Mouse (Mus musculus) stomach, postnatal 0 days (tissue): Measurements from ENCODE around the gene Sptbn4. TPM values are rescaled to one million over a fixed set of nuclear protein-coding genes. Genes with fewer than 3 reads are reported as not detected.

Experiments
- ATAC-seq: fragments of 200-750 bp; cut with Nextera tagmentation; 2 replicates; pipeline ENCODE4 v1.8.0; 2017; ENCODE audit not compliant: low FRiP score, low TSS enrichment
- DNase-seq: peaks from one replicate; pipeline ENCODE4 v3.0.0-alpha.2; 2016; ENCODE audit warnings: low spot score
- H3K27ac ChIP-seq: fragments of 300-500 bp; sonication (generic); replicated peaks from 2 replicates; pipeline ENCODE4 v1.5.1; 2014; ENCODE audit warnings: mild to moderate bottlenecking, control low read depth
- H3K27me3 ChIP-seq: fragments of 300-500 bp; sonication (generic); 2 replicates; pipeline ENCODE4 v1.6.1; 2014; ENCODE audit warnings: low read length; ENCODE audit not compliant: control insufficient read depth, insufficient read depth
- H3K36me3 ChIP-seq: fragments of 300-500 bp; sonication (generic); 2 replicates; pipeline ENCODE4 v1.6.1; 2014; ENCODE audit warnings: low read length, mixed read lengths; ENCODE audit not compliant: control insufficient read depth, insufficient read depth
- H3K4me1 ChIP-seq: fragments of 300-500 bp; sonication (generic); replicated peaks from 2 replicates; pipeline ENCODE4 v1.6.1; 2014; ENCODE audit warnings: antibody characterized with exemption; ENCODE audit not compliant: control insufficient read depth, insufficient read depth
- H3K4me2 ChIP-seq: fragments of 300-500 bp; sonication (generic); replicated peaks from 2 replicates; pipeline ENCODE4 v1.6.1; 2014; ENCODE audit warnings: low read depth, mild to moderate bottlenecking, control low read depth, moderate library complexity
- H3K4me3 ChIP-seq: fragments of 300-500 bp; sonication (generic); 2 replicates; pipeline ENCODE4 v1.5.1; 2014; ENCODE audit warnings: low read depth, low read length, control low read depth
- H3K9ac ChIP-seq: fragments of 300-500 bp; sonication (generic); 2 replicates; pipeline ENCODE4 v1.6.1; 2014; ENCODE audit warnings: mild to moderate bottlenecking, low read length, control low read depth, mixed read lengths
- H3K9me3 ChIP-seq: fragments of 300-500 bp; sonication (generic); 2 replicates; pipeline ENCODE4 v1.6.1; 2016; ENCODE audit warnings: low read length; ENCODE audit not compliant: control insufficient read depth
- CTCF ChIP-seq: IDR thresholded peaks from 2 replicates; pipeline ENCODE4 v1.5.1; 2016; ENCODE audit warnings: antibody characterized with exemption, low read depth, mild to moderate bottlenecking, moderate library complexity
- EP300 ChIP-seq: optimal IDR thresholded peaks from 2 replicates; pipeline ENCODE3; 2016; ENCODE audit warnings: antibody characterized with exemption
- whole genome bisulfite sequencing: fragments of 180-500 bp; shearing (Covaris S2); extraction: QIAGEN DNeasy Blood & Tissue Kit; methylation state at CpG from one replicate; pipeline ENCODE4 v1.1.7; 2014; 5-methylcytosine and 5-hydroxymethylcytosine counted together
- polyA plus RNA-seq: library from polyadenylated mRNA; unstranded; fragments of >200 nt; fragmentation: Nextera tagmentation; extraction: Ambion mirVana; gene quantifications from 2 replicates; pipeline ENCODE4 v1.2.1, GENCODE M21; 2015

Gene Sptbn4
- polyA plus RNA-seq, 1 experiment from 2014 or later = 0.24 TPM

DNA sequence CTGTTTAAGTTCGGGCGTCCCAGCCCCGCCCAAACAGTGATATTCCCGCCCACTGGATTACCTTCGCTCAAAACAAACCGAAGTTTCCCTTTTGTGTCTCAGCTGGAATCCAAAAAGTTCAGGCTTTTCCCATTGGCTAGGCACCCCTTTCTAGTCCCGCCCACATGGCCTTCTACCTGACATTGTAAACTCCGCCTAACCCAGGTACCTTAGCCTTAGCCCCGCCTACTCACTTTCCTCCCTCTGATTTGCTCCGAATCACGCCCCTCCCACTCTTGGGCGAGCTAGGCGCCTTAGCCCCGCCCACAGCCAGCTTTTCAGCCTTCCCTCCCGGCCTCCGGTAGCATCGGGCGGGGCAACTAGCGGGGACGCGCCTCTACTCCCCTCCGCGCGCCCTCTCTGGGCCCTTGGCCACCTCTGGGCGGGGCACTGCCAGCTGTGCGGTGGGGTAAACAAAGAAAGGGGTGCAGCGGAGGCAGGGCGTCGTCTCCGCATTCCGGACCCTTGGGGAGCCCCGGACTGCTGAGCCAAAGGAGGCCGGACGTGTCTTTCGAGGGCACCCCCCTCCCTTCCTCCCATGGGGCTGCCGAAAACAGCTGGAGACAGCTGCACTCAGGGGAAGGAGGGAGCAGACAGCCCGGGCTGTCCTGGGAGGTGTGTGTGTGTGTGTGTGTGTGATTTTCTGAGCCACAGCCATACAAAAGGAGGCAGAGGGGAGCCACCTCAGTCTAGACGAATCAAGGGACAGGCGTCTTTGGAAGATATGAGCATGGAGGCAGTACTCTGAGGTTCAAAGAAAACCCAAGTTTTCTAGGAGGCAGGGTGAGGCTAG, 116.6 kb downstream of the Sptbn4 start:
- Histone ChIP-seq H3K27me3 (no peaks in the 10 kb centered on the region), H3K9ac (peak overlapping the region; percentile 77), H3K9me3 (no peaks in the 10 kb centered on the region), H3K36me3 (no peaks in the 10 kb centered on the region; the same call in 1 of the 2 replicates), H3K4me2 (peak overlapping the region; percentile 93), H3K27ac (peak overlapping the region; percentile 93), H3K4me1 (0 out of 2 replicates have a peak, but pooled peaks cover 7% of the 10 kb centered on the region), H3K4me3 (peak overlapping the region; percentile 72)
- DNase-seq (peak; percentile 98), ATAC-seq (peak; percentile 77)
- TF ChIP-seq EP300 (peak; percentile 92), CTCF (peak; percentile 24; the same call in 1 of the 2 replicates)
- WGBS = under 1% methylated on average over 39 of the region's 39 CpGs

DNA sequence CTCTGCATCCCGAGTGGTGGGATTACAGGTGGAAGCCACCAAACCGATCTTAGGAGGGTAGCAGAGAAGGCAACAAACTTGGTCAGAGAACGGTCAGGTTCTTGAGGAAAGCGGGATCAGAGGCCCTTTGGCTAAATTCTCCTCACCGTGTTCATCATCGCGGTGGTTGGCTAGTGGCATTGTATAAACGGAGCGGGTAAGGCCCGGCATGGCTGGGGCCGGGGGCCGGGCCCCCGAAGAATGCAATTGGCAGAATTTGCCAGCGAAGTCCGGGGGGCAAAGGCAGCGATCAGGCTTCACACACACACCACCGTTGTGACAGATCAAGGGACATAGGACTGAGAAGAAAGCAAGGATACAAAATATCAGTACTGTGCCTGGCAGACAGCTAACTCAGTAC, 117.5 kb downstream of the Sptbn4 start:
- H3K4me2 ChIP-seq = peak overlapping the region; percentile 93
- no peaks in the 10 kb centered on the region for H3K9me3 ChIP-seq
- 0 out of 2 replicates have a peak, but pooled peaks cover 7% of the 10 kb centered on the region for H3K4me1 ChIP-seq
- H3K27me3 ChIP-seq = no peaks in the 10 kb centered on the region
- H3K4me3 ChIP-seq = no peak overlapping the region; the same call in 1 of the 2 replicates
- no peaks in the 10 kb centered on the region; the same call in 1 of the 2 replicates for H3K36me3 ChIP-seq
- WGBS = 37% methylated on average over 17 of the region's 17 CpGs
- no peak overlapping the region for H3K9ac ChIP-seq
- TF ChIP-seq EP300 (no peak), CTCF (no peak)
- H3K27ac ChIP-seq = no peak overlapping the region
- DNase-seq (no peak), ATAC-seq (no peak)

DNA sequence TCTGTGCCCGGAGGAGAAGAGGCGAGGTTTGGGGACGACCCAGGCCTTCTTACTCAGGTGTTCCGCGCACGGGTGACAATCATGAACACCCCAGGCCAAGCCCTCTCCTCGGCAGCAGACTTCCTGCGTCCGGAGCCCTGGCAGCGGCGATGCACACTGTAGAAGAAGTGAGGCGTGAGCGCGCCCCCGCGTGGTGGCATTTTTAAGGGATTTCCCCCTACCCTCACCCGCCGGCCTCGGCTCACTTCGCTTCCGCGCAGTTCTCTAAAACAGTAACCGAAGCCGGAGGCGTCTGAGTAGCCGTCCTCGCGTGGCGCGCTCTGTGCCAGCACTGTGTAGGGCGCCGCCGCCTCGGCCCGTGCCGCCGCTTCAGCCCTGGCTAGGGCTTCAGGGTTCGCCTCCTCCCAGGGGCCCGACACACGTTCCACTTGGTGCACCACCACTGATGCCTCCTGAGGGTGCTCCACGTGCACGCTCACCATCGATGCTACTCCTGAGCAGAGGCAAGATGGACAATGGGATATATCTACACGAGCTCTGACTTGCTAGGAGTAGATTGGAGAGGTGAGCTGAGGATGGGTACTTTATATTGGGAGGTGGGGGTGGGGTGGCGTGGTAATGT, 118.0 kb downstream of the Sptbn4 start:
- WGBS = 18% methylated on average over 45 of the region's 45 CpGs
- no peak overlapping the region for H3K27ac ChIP-seq
- H3K36me3 ChIP-seq = peaks cover 3% of the 10 kb centered on the region
- no peaks in the 10 kb centered on the region for H3K27me3 ChIP-seq
- no peak for TF ChIP-seq EP300
- TF ChIP-seq CTCF = peak; percentile 81
- peak overlapping the region; percentile 18; the same call in 1 of the 2 replicates for H3K9ac ChIP-seq
- DNase-seq (peak; percentile 89), ATAC-seq (peak; percentile 18; the same call in 1 of the 2 replicates)
- H3K4me1 ChIP-seq = 0 out of 2 replicates have a peak, but pooled peaks cover 7% of the 10 kb centered on the region
- peak overlapping the region; percentile 46 for H3K4me2 ChIP-seq
- peak overlapping the region; percentile 17 for H3K4me3 ChIP-seq
- no peaks in the 10 kb centered on the region for H3K9me3 ChIP-seq

DNA sequence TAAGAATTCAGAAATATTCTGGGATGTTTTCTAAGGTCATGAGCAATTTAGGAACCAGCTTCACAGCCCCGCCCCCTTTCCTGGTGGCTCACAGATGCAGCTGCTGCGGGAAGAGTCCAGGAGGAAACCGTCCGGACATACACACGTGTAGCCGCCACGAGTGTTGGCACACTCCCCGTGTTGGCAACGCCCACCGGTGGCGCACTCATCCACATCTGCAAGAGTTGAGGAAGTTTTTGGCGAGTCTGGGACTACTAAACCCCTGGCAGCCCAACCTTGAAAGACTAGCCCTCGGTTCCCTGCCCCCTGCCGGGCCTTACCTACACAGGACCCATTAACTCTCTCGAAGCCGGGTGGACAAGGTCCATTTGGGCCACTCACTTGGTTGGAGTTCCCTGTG, 118.8 kb downstream of the Sptbn4 start:
- Histone ChIP-seq H3K27me3 (no peaks in the 10 kb centered on the region), H3K9me3 (no peaks in the 10 kb centered on the region), H3K4me3 (no peak overlapping the region), H3K4me1 (0 out of 2 replicates have a peak, but pooled peaks cover 6% of the 10 kb centered on the region), H3K36me3 (peaks cover 11% of the 10 kb centered on the region), H3K4me2 (no peak overlapping the region), H3K9ac (no peak overlapping the region), H3K27ac (no peak overlapping the region)
- 42% methylated on average over 16 of the region's 16 CpGs for WGBS
- TF ChIP-seq CTCF = peak; percentile 17; the same call in 1 of the 2 replicates
- TF ChIP-seq EP300 = no peak
- DNase-seq (no peak), ATAC-seq (no peak)

DNA sequence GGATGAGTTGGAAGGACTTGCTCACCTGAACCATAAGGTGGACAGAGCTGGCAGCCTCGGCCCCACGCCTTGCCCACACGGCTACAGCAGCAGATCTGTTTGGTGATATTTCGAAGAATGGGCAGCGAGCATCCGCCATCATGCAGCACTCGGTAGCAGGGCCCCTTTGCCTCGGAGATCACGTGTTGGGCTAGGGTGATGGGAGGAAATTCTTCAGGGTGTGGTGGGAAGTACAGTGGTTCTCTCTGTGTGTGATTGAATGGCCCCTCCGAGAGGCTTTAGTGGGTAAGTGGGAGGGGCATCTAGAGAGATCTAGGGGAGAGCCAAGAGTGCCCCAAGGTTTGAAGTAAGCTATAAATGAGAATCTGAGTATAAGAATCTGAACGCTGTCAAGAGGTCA, 119.3 kb downstream of the Sptbn4 start:
- ATAC-seq (no peak), DNase-seq (no peak)
- H3K4me3 ChIP-seq = no peak overlapping the region
- H3K9ac ChIP-seq = no peak overlapping the region
- H3K4me1 ChIP-seq = 0 out of 2 replicates have a peak, but pooled peaks cover 4% of the 10 kb centered on the region
- no peaks in the 10 kb centered on the region for H3K9me3 ChIP-seq
- TF ChIP-seq EP300 = no peak
- no peak for TF ChIP-seq CTCF
- no peaks in the 10 kb centered on the region for H3K27me3 ChIP-seq
- peaks cover 12% of the 10 kb centered on the region for H3K36me3 ChIP-seq
- WGBS = 87% methylated on average over 11 of the region's 11 CpGs
- H3K27ac ChIP-seq = no peak overlapping the region
- no peak overlapping the region for H3K4me2 ChIP-seq
